Mouse (Mus musculus) stomach, embryonic 16.5 days (tissue): ENCODE measurements around the gene Sh3gl2. TPM values are rescaled to one million over a fixed set of nuclear protein-coding genes. Genes with fewer than 3 reads are reported as not detected.
A peak's percentile ranks its signal among the peaks of the same experiment; 100 is the strongest.

Experiments used
- ATAC-seq: fragments of 200-750 bp; cut with Nextera tagmentation; 2 replicates; pipeline ENCODE4 v1.8.0; 2017; ENCODE audit warnings: moderate number of reproducible peaks, moderate TSS enrichment; ENCODE audit not compliant: insufficient read depth, low FRiP score
- H3K27ac ChIP-seq: fragments of 300-500 bp; sonication (generic); 2 replicates; pipeline ENCODE4 v1.5.1; 2014; ENCODE audit warnings: low read length
- H3K27me3 ChIP-seq: fragments of 300-500 bp; sonication (generic); 2 replicates; pipeline ENCODE4 v1.6.1; 2014; ENCODE audit warnings: low read length, control low read depth, mixed read lengths; ENCODE audit not compliant: control insufficient read depth, insufficient read depth
- H3K36me3 ChIP-seq: fragments of 300-500 bp; sonication (generic); 2 replicates; pipeline ENCODE4 v1.6.1; 2014; ENCODE audit warnings: low read length; ENCODE audit not compliant: control insufficient read depth, insufficient read depth
- H3K4me1 ChIP-seq: fragments of 300-500 bp; sonication (generic); 2 replicates; pipeline ENCODE4 v1.6.1; 2014; ENCODE audit warnings: low read length, control low read depth, mixed read lengths; ENCODE audit not compliant: control insufficient read depth, insufficient read depth
- H3K4me2 ChIP-seq: fragments of 300-500 bp; sonication (generic); 2 replicates; pipeline ENCODE4 v1.6.1; 2014; ENCODE audit warnings: low read depth, low read length, mixed read lengths
- H3K4me3 ChIP-seq: fragments of 300-500 bp; sonication (generic); replicated peaks from 2 replicates; pipeline ENCODE4 v1.5.1; 2014; ENCODE audit warnings: mild to moderate bottlenecking, low read length
- H3K9ac ChIP-seq: fragments of 300-500 bp; sonication (generic); 2 replicates; pipeline ENCODE4 v1.6.1; 2014; ENCODE audit warnings: low read length
- H3K9me3 ChIP-seq: fragments of 300-500 bp; sonication (generic); replicated peaks from 2 replicates; pipeline ENCODE4 v1.6.1; 2016; ENCODE audit warnings: low read length, control low read depth; ENCODE audit not compliant: control insufficient read depth
- WGBS: fragments of 180-500 bp; shearing (Covaris S2); extraction: QIAGEN DNeasy Blood & Tissue Kit; methylation state at CpG from one replicate; pipeline ENCODE4 v1.1.7; 2014; 5-methylcytosine and 5-hydroxymethylcytosine counted together
- polyA plus RNA-seq: library from polyadenylated mRNA; unstranded; fragments of >200 nt; fragmentation: Nextera tagmentation; extraction: Ambion mirVana; gene quantifications from 2 replicates; pipeline ENCODE4 v1.2.1, GENCODE M21; 2015

The Sh3gl2 gene
- polyA plus RNA-seq, 1 experiment from 2014 or later, result 11.4 TPM

- Histone ChIP-seq H3K4me3 (no peak overlapping the region), H3K27me3 (no peaks in the 10 kb centered on the region), H3K9me3 (no peaks in the 10 kb centered on the region), H3K9ac (no peak overlapping the region), H3K36me3 (no peaks in the 10 kb centered on the region), H3K4me1 (no peaks in the 10 kb centered on the region), H3K4me2 (no peak overlapping the region), H3K27ac (no peak overlapping the region)
- 63% methylated on average over 7 of the region's 7 CpGs for WGBS
- ATAC-seq, result no peak
These were observed 424.5 kb downstream of the Sh3gl2 start for GRCm38 (mm10) chr4:85629381-85629780.

- ATAC-seq, result no peak
- no peaks in the 10 kb centered on the region for H3K4me1 ChIP-seq
- no peak overlapping the region for H3K4me2 ChIP-seq
- no peaks in the 10 kb centered on the region for H3K36me3 ChIP-seq
- no peaks in the 10 kb centered on the region for H3K9me3 ChIP-seq
- H3K9ac ChIP-seq, result no peak overlapping the region
- H3K4me3 ChIP-seq, result no peak overlapping the region
- WGBS, result 75% methylated on average over 5 of the region's 5 CpGs
- no peaks in the 10 kb centered on the region for H3K27me3 ChIP-seq
- no peak overlapping the region for H3K27ac ChIP-seq
These were observed 464.3 kb downstream of the Sh3gl2 start for GRCm38 (mm10) chr4:85669271-85669670.

- H3K4me2 ChIP-seq, result no peak overlapping the region
- H3K27ac ChIP-seq, result no peak overlapping the region
- H3K36me3 ChIP-seq, result no peaks in the 10 kb centered on the region
- 37% methylated on average over 1 of the region's 1 CpGs for WGBS
- H3K27me3 ChIP-seq, result no peaks in the 10 kb centered on the region
- no peak overlapping the region for H3K9ac ChIP-seq
- no peaks in the 10 kb centered on the region for H3K4me1 ChIP-seq
- H3K9me3 ChIP-seq, result no peaks in the 10 kb centered on the region
- no peak overlapping the region for H3K4me3 ChIP-seq
- no peak for ATAC-seq
These were observed 464.8 kb downstream of the Sh3gl2 start for GRCm38 (mm10) chr4:85669735-85670134.

GRCm38 (mm10) chr4:85672290-85672689 is 467.4 kb downstream of the Sh3gl2 start:
- Histone ChIP-seq H3K9me3 (no peaks in the 10 kb centered on the region), H3K4me1 (no peaks in the 10 kb centered on the region), H3K27ac (no peak overlapping the region), H3K36me3 (no peaks in the 10 kb centered on the region), H3K27me3 (no peaks in the 10 kb centered on the region), H3K4me3 (no peak overlapping the region), H3K9ac (no peak overlapping the region), H3K4me2 (no peak overlapping the region)
- 30% methylated on average over 4 of the region's 4 CpGs for WGBS
- no peak for ATAC-seq

GRCm38 (mm10) chr4:85677621-85678020 is 472.7 kb downstream of the Sh3gl2 start:
- Histone ChIP-seq H3K9ac (no peak overlapping the region), H3K4me3 (no peak overlapping the region), H3K27ac (no peak overlapping the region), H3K9me3 (no peaks in the 10 kb centered on the region), H3K27me3 (no peaks in the 10 kb centered on the region), H3K36me3 (no peaks in the 10 kb centered on the region), H3K4me1 (no peaks in the 10 kb centered on the region), H3K4me2 (no peak overlapping the region)
- WGBS, result 30% methylated on average over 1 of the region's 1 CpGs
- ATAC-seq, result peak; percentile 53; the same call in 1 of the 2 replicates

- H3K4me1 ChIP-seq, result no peaks in the 10 kb centered on the region
- no peaks in the 10 kb centered on the region for H3K9me3 ChIP-seq
- H3K36me3 ChIP-seq, result no peaks in the 10 kb centered on the region
- no peak overlapping the region for H3K27ac ChIP-seq
- H3K4me3 ChIP-seq, result no peak overlapping the region
- no peak overlapping the region for H3K9ac ChIP-seq
- no peaks in the 10 kb centered on the region for H3K27me3 ChIP-seq
- ATAC-seq, result no peak
- no peak overlapping the region for H3K4me2 ChIP-seq
- 50% methylated on average over 4 of the region's 4 CpGs for WGBS
These were observed 481.2 kb downstream of the Sh3gl2 start for GRCm38 (mm10) chr4:85686160-85686559.
